Mouse (Mus musculus) embryonic facial prominence, embryonic 11.5 days (tissue): ENCODE data around the gene Top1. TPM values are rescaled to one million over a fixed set of nuclear protein-coding genes. Genes with fewer than 3 reads are reported as not detected.

Experiments used
- ATAC-seq: fragments of 200-750 bp; cut with Nextera tagmentation; replicated peaks from 2 replicates; pipeline ENCODE4 v1.8.0; 2017; ENCODE audit warnings: low read depth; ENCODE audit not compliant: insufficient number of reproducible peaks, low FRiP score, low TSS enrichment
- DNase-seq: peaks from one replicate; pipeline ENCODE4 v3.0.0-alpha.2; 2015; ENCODE audit warnings: low spot score
- H3K27ac ChIP-seq: fragments of 300-500 bp; sonication (generic); replicated peaks from 2 replicates; pipeline ENCODE4 v1.5.1; 2014; ENCODE audit warnings: mild to moderate bottlenecking, low read depth, low read length, control low read depth
- H3K27me3 ChIP-seq: fragments of 300-500 bp; sonication (generic); 2 replicates; pipeline ENCODE4 v1.6.1; 2014; ENCODE audit warnings: mild to moderate bottlenecking, low read length, moderate library complexity, mixed read lengths; ENCODE audit not compliant: control insufficient read depth, insufficient read depth
- H3K36me3 ChIP-seq: fragments of 300-500 bp; sonication (generic); replicated peaks from 2 replicates; pipeline ENCODE4 v1.6.1; 2014; ENCODE audit warnings: low read depth, mild to moderate bottlenecking, low read length, moderate library complexity, mixed read lengths; ENCODE audit not compliant: control insufficient read depth, insufficient read depth
- H3K4me1 ChIP-seq: fragments of 300-500 bp; sonication (generic); 2 replicates; pipeline ENCODE4 v1.6.1; 2014; ENCODE audit warnings: low read length, mixed read lengths; ENCODE audit not compliant: control insufficient read depth, insufficient read depth
- H3K4me2 ChIP-seq: fragments of 300-500 bp; sonication (generic); 2 replicates; pipeline ENCODE4 v1.6.1; 2014; ENCODE audit warnings: low read depth, mild to moderate bottlenecking, control low read depth, low read length, moderate library complexity
- H3K4me3 ChIP-seq: fragments of 300-500 bp; sonication (generic); 2 replicates; pipeline ENCODE4 v1.5.1; 2014; ENCODE audit warnings: low read depth, low read length, control low read depth
- H3K9ac ChIP-seq: fragments of 300-500 bp; sonication (generic); replicated peaks from 2 replicates; pipeline ENCODE4 v1.6.1; 2014; ENCODE audit warnings: mild to moderate bottlenecking, control low read depth, low read length
- H3K9me3 ChIP-seq: fragments of 300-500 bp; sonication (generic); replicated peaks from 2 replicates; pipeline ENCODE4 v1.6.1; 2016; ENCODE audit warnings: mild to moderate bottlenecking, low read length, inconsistent platforms, mixed read lengths; ENCODE audit not compliant: control insufficient read depth
- WGBS: fragments of 180-500 bp; shearing (Covaris S2); extraction: QIAGEN DNeasy Blood & Tissue Kit; methylation state at CpG from one replicate; pipeline ENCODE4 v1.1.7; 2014; 5-methylcytosine and 5-hydroxymethylcytosine counted together
- microRNA-seq: library from miRNA; unstranded; fragments of <30 nt; microRNA quantifications from one replicate; pipeline ENCODE4, GENCODE M21; 2016; ENCODE audit warnings: borderline number of aligned reads
- polyA plus RNA-seq: library from polyadenylated mRNA; unstranded; fragments of >200 nt; fragmentation: Nextera tagmentation; extraction: Ambion mirVana; gene quantifications from 2 replicates; pipeline ENCODE4 v1.2.1, GENCODE M21; 2014

Top1 gene
- polyA plus RNA-seq, 1 experiment from 2014 or later = 113 TPM

GRCm38 (mm10) chr2:160770409-160770808, 124.7 kb downstream of the Top1 start:
- ATAC-seq (no peak), DNase-seq (no peak)
- no peak overlapping the region for H3K27ac ChIP-seq
- no peak overlapping the region for H3K9ac ChIP-seq
- no peak overlapping the region for H3K4me2 ChIP-seq
- H3K9me3 ChIP-seq = no peaks in the 10 kb centered on the region
- no peaks in the 10 kb centered on the region for H3K36me3 ChIP-seq
- no peak overlapping the region for H3K4me3 ChIP-seq
- no peaks in the 10 kb centered on the region for H3K27me3 ChIP-seq
- no peaks in the 10 kb centered on the region for H3K4me1 ChIP-seq

DNA sequence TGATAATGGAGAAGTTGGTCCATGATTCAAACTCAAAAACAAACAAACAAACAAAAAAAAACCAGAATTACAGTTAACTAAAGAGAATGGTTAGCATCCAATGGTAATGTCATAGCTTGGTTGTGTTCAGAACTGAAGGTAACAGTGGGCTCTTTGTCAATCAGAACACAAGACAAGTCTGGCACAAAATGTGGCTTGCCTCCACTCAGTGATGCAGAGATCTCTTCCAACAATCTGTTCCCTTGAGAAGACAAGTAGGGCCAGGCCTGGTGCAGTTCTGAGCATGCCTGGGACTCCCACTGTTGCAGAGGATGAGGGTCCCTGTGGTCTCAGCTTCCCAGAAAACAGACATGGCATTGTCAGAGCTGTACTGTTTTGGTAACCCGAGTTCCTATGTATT, 125.2 kb downstream of the Top1 start:
- Histone ChIP-seq H3K4me3 (no peak overlapping the region), H3K9me3 (no peaks in the 10 kb centered on the region), H3K4me2 (no peak overlapping the region), H3K36me3 (no peaks in the 10 kb centered on the region), H3K27me3 (no peaks in the 10 kb centered on the region), H3K4me1 (no peaks in the 10 kb centered on the region), H3K27ac (no peak overlapping the region), H3K9ac (no peak overlapping the region)
- WGBS = 82% methylated on average over 1 of the region's 1 CpGs
- ATAC-seq (no peak), DNase-seq (no peak)

DNA sequence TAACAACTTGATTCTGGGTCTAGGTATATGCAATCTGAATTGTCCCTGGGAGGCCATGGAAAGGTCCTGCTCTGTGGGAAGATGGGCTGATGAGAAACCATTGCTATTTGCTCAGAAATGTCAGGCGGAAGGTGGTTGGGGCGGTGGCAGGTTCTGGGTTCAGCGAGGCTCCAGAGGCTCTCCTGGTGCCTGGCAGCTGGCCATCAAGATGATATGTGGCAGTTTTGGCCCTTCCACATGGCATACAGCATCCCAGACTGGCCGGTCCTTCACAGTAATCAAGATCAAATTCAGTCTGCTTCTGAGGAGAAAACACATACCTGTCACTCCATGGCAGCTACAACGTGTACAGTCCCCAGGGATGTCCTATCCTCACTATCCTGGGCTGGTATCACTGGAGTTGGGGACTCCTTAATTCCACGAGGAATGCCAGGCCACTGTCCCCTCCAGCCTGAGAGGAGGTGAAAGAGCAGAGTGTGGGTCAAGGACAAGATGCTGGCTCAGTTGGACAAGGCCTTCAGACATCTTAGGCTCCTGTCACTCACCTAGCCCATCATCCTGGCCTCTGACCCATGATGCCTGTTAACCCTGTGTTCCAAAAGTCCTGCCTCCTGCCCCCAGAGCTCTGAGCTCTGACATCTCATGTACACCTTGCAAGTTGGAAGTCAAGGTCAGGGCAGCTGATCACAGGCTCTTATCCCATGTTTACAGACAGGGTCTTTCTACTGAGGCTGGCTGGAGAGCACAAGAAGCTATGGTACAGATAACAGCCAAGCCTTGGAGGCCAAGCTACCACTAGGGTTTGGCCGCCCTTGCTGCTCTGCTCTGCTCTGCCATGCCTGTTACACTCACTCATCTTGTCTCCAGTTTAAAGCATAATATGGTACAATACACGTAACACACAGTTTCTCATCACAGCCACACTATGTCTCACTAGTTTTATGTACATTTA, 125.9 kb downstream of the Top1 start:
- H3K9me3 ChIP-seq = no peaks in the 10 kb centered on the region
- no peak for ATAC-seq
- H3K4me1 ChIP-seq = no peaks in the 10 kb centered on the region
- H3K36me3 ChIP-seq = no peaks in the 10 kb centered on the region
- H3K27me3 ChIP-seq = no peaks in the 10 kb centered on the region
- no peak overlapping the region for H3K27ac ChIP-seq
- no peak overlapping the region for H3K4me3 ChIP-seq
- no peak overlapping the region for H3K9ac ChIP-seq
- 85% methylated on average over 8 of the region's 8 CpGs for WGBS
- no peak overlapping the region for H3K4me2 ChIP-seq
- DNase-seq = no peak

Small RNA genes lying within 50 kb of the gene (microRNA-seq; reads per million reads assigned to microRNA genes)
- not detected for gene Gm23968

Other genes starting within 250 kb of the Top1 start
- 63.9 and 64.6 TPM in 2 replicates for gene Plcg1, start 85.4 kb downstream of the Top1 start, polyA plus RNA-seq
- gene Zhx3, start 227.1 kb downstream of the Top1 start, polyA plus RNA-seq = 8.0 and 8.1 TPM in 2 replicates
- gene Lpin3, start 234.8 kb downstream of the Top1 start, polyA plus RNA-seq = 0.50 and 0.88 TPM in 2 replicates